Mouse (Mus musculus): ENCODE data around the gene Cdh1.

- TF ChIP-seq CTCF (IDR thresholded peaks at IDR 0.05; ENCODE audit: low read depth), result no peak
- no peak for TF ChIP-seq EP300 (IDR thresholded peaks at IDR 0.05; ENCODE audit: low read depth)
Observed at GRCm38 (mm10) chr8:106701360-106701759, 98.2 kb downstream of the Cdh1 start.

All from liver, embryonic 14.5 days (tissue).